Mouse (Mus musculus) thymus, postnatal 4 days (tissue): ENCODE data around the gene Nags.

Experiments
- DNase-seq: peaks from one replicate; pipeline ENCODE4 v3.0.0; 2021

Nags gene

DNA sequence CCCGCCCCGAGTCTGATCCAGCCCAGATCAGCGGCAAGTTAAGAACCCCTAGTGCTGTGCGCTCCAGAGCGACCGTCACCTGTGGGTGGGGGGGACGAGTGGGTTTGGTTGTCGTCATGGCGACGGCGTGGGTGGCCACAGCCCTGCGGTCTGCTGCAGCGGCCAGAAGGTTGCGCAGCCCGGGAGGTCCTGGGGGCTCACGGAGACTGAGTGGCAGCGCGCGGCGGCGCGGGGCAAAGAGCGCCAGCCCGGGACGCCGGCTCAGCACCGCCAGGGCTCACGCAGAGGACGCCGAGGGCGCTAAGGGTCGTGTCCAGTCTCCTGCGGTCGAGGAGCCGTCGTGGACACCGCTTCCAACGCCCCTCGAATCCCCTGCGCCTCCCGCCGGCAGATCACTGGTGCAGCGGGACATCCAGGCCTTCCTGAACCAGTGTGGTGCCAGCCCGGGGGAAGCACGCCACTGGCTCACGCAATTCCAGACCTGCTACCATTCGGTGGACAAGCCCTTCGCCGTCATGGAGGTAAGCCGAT is at the start of gene Nags:
Nags (plus strand) TSS at position 43 of the 531 bp plus-strand sequence.
- peak; percentile 23 for DNase-seq

GRCm38 (mm10) chr11:102095676-102096075 is 49.6 kb upstream of the Nags start:
- DNase-seq, result no peak

- no peak for DNase-seq
Measured at GRCm38 (mm10) chr11:102096446-102096845, 48.9 kb upstream of the Nags start.

GRCm38 (mm10) chr11:102096887-102097391 is 48.4 kb upstream of the Nags start:
- peak; percentile 74 for DNase-seq

DNA sequence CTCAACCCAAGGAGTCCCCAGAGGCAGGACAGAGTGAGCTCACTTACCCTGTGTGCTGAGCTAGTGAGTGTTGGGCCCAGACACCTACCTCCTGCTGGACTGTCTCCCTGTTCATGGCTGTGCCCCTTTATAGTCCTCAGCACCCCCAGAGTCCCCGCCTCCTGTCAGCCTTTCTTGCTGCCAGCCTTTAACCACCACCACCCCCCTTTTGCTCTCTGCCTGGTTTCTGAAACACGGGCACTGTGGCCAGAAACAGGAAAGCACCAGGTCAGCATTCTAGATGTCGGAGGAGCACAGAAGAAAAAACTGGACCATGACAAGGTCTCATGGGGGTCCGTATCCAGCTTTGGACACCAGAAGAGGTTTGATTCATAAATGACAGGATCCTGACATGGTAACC is 44.1 kb upstream of the Nags start, which contains the start of gene Ppy:
Ppy (minus strand) TSS at position 101 of the 400 bp plus-strand sequence.
- DNase-seq, result no peak

DNA sequence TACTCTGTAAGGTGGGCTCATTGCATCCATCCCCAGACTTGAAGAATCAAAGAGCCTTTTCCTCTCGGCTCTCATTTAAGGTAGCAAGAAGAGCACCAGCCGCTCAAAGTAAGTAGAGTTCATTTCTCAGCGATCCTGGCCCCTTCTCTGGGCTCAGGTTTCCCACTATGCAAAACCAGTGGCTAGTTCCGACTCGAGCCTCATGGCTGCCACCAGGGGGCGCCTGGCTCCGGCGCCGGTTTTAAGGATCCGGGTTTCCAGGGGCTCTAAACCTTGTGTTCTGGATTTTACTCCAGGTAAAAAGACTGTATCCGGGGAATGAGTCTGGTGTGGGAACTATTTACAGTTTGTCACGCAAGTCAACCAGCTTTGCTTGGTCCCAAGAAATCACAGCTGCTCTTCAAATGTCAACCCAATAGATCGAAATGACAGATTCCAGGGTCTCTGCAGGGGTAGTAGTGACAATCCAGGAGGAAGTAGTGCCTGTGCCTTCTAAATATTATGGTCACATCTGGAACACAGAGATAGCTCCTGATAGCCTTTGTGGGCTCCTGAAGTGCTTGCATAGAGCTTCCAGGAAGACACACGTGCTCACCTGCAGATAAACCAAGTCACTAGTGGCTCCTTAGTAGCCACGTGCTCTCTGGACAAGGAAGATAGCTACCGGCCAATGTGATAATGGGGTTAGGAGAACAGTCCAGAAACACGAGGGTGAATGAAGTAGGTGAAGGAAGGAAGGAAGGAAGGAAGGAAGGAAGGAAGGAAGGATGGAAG is 42.6 kb upstream of the Nags start:
- peak; percentile 80 for DNase-seq

DNA sequence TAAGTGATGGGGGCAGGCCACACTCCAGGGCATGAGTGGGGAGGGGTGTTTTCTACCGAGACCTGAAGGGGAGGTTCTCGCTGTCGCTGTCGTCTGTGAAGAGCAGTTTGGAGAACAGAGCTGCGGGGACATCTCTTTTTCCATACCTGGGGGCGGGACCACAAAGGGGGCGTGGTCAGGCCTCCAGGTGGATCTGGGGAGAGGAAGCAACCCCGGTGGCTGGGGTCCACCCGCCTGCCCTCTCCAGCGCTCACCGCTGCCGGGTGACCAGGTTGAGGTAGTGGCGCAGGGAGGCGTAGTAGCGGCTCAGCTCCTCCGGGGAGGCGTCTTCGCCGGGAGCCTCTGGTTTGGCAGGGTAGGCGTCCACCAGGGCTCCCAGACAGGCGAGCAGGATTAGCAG is 38.4 kb upstream of the Nags start:
- DNase-seq, result peak; percentile 10

GRCm38 (mm10) chr11:102107732-102108131 is 37.6 kb upstream of the Nags start, which contains the start of gene Pyy:
TSS of gene Pyy (minus strand) at chr11:102107832.
- no peak for DNase-seq

DNA sequence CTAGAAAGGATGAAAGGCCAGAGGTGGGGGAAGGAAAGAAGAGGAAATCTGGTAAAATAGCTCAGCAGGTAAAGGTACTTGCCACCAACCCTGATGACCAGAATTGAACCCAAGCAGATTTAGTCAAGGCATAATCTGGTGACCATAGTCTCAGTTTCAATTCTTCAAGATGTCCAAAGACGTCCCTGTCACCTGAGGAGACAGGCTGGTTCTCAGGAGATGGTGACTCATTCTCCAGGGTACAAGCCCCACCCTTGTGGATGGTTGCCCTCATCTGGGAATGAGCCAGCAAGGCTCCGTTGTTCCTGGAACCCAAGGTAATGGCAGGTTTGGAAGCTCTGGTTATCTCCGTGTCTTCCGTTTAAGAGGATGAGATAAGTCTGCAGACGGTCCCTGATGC is 33.7 kb upstream of the Nags start:
- no peak for DNase-seq

GRCm38 (mm10) chr11:102116241-102116640 is 29.1 kb upstream of the Nags start:
- DNase-seq, result no peak

GRCm38 (mm10) chr11:102117386-102117785 is 27.9 kb upstream of the Nags start:
- DNase-seq, result no peak

DNA sequence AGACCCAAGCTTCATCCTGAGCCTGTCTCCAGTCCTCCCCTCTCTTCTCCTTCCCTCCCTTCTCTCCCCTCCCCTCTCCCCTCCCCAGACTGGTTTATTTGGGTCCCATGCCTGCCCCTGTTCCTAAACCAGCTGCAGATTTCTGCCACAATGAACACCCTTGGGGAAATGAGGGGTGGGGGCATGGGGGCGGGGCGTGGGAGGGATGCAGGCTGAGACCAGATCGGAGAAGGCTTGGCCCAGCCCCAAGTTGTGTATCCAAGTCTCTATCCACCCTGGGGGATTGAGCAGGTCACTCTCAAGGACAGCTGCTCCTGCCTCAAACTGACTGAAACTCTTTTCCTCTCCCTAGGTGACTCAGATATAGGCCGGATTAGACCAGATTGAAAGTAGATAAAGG is 10.8 kb upstream of the Nags start:
- DNase-seq, result no peak

GRCm38 (mm10) chr11:102137625-102138446 is 7.5 kb upstream of the Nags start:
- no peak for DNase-seq

DNA sequence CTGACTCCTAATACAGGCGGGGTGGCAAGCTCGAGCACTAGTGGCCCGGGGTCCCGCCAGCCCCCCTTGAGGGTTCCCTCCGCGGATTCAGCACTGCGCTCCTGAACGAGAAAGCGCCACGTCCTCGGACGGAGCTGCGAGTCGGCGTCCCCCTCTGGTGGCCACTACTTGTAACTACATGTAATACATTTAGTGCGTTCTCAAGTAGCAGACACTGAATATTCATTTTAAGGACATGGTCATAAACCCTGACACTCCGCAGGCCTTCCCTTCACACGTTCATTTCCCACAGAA is 6.9 kb upstream of the Nags start:
- peak; percentile 78 for DNase-seq

DNA sequence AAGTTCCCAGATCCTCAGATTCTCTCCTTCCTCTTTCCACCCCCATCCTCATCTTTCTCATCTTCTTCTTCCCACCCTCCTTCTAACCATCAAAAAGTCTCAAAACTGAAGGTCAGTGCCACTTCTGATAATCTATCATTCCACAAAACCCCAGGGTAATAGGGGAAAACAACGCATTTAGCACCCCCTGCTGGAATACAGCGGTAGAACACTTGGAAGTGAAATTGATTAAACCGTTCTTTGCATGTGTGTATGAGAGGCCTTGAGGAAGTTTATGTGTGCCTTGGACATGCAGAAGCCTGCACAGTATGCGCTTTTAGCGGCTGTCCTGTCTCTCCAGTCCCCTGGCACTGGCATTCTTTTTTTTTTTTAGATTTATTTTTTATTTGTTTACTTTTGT is 4.8 kb upstream of the Nags start:
- DNase-seq, result peak; percentile 70

- DNase-seq, result no peak
Measured at GRCm38 (mm10) chr11:102142355-102142754, 3.0 kb upstream of the Nags start.

DNA sequence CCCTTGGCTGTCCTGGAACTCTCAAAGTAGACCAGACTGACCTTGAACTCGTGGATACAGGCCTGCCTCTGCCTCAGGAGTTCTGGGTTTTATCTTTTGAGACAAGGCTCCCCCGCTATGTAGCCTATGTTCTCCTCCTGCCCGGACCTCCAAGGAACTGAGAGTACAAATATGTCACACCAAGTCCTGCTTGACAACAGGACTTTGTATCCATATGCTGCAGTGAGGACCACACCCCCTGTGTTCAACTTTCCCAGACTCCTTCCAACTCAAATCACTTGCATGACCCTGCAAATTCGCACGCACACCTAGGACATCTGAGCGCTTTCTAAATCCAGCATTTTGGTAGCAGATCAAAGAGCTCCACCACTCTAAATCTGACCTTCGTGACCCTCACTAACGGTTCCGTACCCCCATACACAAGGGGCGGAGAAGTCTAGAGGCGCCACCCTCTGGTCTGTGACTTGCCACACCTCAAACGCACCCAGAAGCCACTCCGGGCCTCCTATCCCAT is 299 bp upstream of the Nags start:
- DNase-seq, result no peak

DNA sequence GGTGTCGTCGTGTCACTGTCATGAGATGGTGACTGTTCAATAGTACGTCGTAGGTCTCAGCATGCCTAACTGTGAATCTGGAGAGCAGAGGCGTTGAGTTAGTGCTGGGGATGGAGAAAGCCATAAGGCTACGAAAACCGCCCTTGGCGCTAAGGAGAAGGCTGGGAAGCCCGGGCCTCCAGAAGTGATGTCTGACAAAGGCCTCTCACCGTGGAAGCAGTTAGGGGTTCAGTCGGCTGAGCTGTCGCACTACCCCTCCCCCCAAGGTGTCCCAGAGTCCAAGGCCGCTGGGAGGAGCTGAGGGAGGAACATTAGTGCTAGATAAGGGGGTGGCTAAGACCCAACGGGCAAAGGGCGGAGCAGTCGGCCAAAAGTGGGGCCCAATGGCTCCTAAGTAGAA is 692 bp downstream of the Nags start:
- DNase-seq, result no peak

GRCm38 (mm10) chr11:102146531-102146930 is 1.2 kb downstream of the Nags start:
- DNase-seq, result no peak

DNA sequence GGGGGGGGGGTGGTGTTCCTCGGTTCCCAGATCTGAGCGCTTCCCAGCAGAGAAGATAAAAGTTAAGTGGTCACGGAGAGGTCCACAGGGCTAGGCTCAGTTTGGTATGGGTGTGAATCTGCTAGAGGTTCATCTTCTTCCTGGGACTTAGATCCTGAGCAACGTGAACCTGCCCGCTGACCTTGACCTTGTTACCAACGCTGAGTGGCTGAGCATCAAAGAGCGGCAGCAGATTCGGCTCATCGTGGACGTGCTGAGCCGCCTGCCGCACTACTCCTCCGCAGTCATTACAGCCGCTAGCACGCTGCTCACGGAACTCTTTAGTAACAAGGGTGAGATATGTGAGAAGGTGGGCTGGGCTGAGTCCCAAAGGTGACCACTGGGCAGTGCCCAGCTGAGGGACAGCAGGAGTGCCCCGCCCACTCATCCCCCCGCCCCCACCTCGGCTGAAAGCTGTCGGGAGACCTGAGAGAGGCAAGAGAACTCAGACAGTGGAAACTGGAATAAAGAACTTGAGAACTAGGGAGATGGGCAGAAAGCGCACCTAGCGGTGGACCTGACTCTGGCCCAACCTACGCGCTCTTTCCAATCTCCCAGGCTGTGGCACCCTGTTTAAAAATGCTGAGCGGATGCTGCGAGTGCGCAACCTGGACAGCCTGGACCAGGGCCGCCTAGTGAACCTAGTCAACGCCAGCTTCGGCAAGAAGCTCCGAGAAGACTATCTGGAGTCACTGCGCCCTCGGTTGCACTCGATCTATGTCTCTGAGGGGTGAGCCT is 2.1 kb downstream of the Nags start:
- no peak for DNase-seq

DNA sequence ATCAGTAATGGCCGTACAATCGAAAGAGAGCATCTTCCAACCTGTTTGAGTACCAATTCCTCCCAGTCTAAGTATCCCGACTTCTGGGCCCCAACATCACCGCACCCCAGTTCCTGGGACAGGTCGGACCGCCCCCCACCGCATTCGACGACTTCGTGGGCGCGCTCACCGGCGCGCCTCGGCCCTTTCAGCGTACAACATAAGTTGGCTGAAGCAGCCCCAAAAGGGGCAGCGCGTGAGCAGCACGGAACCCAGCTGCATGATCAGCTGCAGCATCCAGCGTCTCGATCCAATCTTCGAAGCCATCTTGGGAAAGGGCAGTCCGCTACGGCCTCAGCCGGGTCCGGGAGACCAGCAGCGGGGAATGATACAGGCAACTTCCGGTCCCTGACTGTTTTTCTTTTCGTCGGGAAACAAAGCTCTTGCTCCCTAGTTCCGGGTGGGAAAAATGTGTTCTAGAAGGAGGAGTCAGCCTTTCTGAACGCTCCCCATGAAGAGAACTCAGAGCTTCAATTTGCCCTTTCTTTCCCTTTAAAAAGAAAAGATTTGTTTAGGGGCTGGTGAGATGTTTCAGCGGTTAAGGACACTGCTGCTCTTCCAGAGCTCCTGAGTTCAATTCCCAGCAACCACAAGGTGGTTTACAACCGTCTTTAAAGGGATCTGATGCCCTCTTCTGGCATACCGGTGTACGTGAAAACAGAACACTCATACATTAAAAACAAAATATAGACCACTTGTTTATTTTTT is 10.9 kb downstream of the Nags start, which contains the start of gene Tmem101:
Tmem101 (minus strand) TSS at position 366 of the 747 bp plus-strand sequence.
- DNase-seq, result peak; percentile 83

- DNase-seq, result no peak
Measured at GRCm38 (mm10) chr11:102156786-102157089, 11.4 kb downstream of the Nags start.
